Mouse (Mus musculus) stomach, embryonic 16.5 days (tissue): ENCODE measurements at regions not wholly inside any gene's neighbourhood (a gene's known extent, or its start where the extent isn't known, plus 50 kb on each side); places are given as distances from the start of the nearest gene placed in this dataset.

Experiments used
- ATAC-seq: fragments of 200-750 bp; cut with Nextera tagmentation; 2 replicates; pipeline ENCODE4 v1.8.0; 2017; ENCODE audit warnings: moderate number of reproducible peaks, moderate TSS enrichment; ENCODE audit not compliant: insufficient read depth, low FRiP score
- H3K27ac ChIP-seq: fragments of 300-500 bp; sonication (generic); 2 replicates; pipeline ENCODE4 v1.5.1; 2014; ENCODE audit warnings: low read length
- H3K27me3 ChIP-seq: fragments of 300-500 bp; sonication (generic); 2 replicates; pipeline ENCODE4 v1.6.1; 2014; ENCODE audit warnings: low read length, control low read depth, mixed read lengths; ENCODE audit not compliant: control insufficient read depth, insufficient read depth
- H3K36me3 ChIP-seq: fragments of 300-500 bp; sonication (generic); 2 replicates; pipeline ENCODE4 v1.6.1; 2014; ENCODE audit warnings: low read length; ENCODE audit not compliant: control insufficient read depth, insufficient read depth
- H3K4me1 ChIP-seq: fragments of 300-500 bp; sonication (generic); 2 replicates; pipeline ENCODE4 v1.6.1; 2014; ENCODE audit warnings: low read length, control low read depth, mixed read lengths; ENCODE audit not compliant: control insufficient read depth, insufficient read depth
- H3K4me2 ChIP-seq: fragments of 300-500 bp; sonication (generic); 2 replicates; pipeline ENCODE4 v1.6.1; 2014; ENCODE audit warnings: low read depth, low read length, mixed read lengths
- H3K4me3 ChIP-seq: fragments of 300-500 bp; sonication (generic); replicated peaks from 2 replicates; pipeline ENCODE4 v1.5.1; 2014; ENCODE audit warnings: mild to moderate bottlenecking, low read length
- H3K9ac ChIP-seq: fragments of 300-500 bp; sonication (generic); 2 replicates; pipeline ENCODE4 v1.6.1; 2014; ENCODE audit warnings: low read length
- H3K9me3 ChIP-seq: fragments of 300-500 bp; sonication (generic); replicated peaks from 2 replicates; pipeline ENCODE4 v1.6.1; 2016; ENCODE audit warnings: low read length, control low read depth; ENCODE audit not compliant: control insufficient read depth
- WGBS: fragments of 180-500 bp; shearing (Covaris S2); extraction: QIAGEN DNeasy Blood & Tissue Kit; methylation state at CpG from one replicate; pipeline ENCODE4 v1.1.7; 2014; 5-methylcytosine and 5-hydroxymethylcytosine counted together

DNA sequence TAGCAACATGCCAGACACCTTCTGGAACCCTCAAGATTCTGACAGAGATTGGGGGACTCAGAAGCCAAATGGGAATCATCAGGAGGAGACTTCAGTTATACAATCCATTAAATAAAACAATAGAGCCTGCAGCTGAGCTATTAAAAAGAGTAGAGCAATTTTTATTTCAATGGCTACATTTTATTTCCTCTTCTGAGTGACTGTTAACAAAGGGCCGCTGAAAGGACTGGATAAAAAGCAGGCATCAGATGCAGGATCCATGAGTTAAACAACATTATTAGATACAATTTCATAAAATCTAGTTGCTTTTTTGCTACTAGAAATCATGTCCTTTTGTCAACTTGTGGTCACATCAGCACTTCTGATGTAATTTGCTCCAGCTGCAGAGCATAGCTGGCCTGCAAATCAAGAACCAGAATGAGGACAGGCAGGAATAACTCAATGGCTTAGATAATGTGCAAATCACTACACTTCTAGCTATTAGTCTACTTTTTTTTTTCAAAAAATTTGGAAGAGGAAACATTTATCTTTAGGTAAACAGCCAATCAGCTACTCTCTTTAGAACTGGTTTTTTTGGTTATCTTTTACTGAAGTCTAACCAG is 529.5 kb upstream of the Mef2c start:
- 69% methylated on average over 1 of the region's 1 CpGs for WGBS
- no peaks in the 10 kb centered on the region for H3K9me3 ChIP-seq
- ATAC-seq, result no peak
- H3K36me3 ChIP-seq, result no peaks in the 10 kb centered on the region
- H3K9ac ChIP-seq, result no peak overlapping the region
- no peak overlapping the region for H3K4me3 ChIP-seq
- no peak overlapping the region for H3K4me2 ChIP-seq
- H3K27me3 ChIP-seq, result no peaks in the 10 kb centered on the region
- no peaks in the 10 kb centered on the region for H3K4me1 ChIP-seq
- no peak overlapping the region for H3K27ac ChIP-seq

DNA sequence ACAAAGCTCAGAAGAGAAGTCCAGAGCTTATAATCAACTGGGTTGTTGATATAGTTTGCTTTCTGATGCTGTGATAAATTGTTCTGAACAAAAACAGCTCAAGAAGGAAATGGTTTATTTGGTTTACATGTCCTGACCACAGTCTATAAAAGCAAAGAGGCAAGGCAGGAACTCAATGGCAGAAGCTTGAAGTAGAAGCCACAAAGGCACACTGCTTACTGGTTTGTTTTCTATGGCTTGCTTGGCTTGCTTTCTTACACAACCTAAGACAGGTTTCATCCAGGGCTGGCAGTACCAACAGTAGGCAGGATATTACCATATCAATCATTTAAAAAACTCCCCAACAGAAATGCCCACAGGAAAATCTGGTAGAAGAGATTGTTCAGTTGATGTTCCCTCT is 502.7 kb upstream of the Mef2c start:
- no peaks in the 10 kb centered on the region for H3K36me3 ChIP-seq
- H3K9me3 ChIP-seq, result no peaks in the 10 kb centered on the region
- no peak overlapping the region for H3K27ac ChIP-seq
- H3K27me3 ChIP-seq, result no peaks in the 10 kb centered on the region
- ATAC-seq, result no peak
- no peak overlapping the region for H3K4me3 ChIP-seq
- H3K4me2 ChIP-seq, result no peak overlapping the region
- H3K4me1 ChIP-seq, result no peaks in the 10 kb centered on the region
- H3K9ac ChIP-seq, result no peak overlapping the region

DNA sequence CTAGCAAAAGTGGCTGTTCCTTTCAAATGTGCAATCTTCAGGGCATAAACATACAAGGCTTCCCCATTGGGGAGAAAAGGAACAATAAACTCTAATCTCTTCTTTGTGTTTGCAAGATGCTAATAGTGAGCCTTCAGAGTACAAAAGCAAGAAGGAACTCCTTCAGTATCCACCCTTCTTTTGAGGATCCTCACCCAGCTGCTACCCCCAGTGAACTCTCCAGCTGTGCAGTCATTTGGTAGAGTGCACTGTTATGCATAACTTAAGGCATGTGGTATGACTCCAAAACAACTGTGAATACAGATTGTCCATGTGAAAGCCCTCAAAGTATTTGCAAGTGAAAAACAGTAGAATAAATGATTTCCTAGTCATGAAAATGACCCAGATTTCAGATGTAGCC is 487.1 kb upstream of the Mef2c start:
- Histone ChIP-seq H3K4me2 (no peak overlapping the region), H3K27me3 (no peaks in the 10 kb centered on the region), H3K9ac (no peak overlapping the region), H3K4me3 (no peak overlapping the region), H3K27ac (no peak overlapping the region), H3K9me3 (no peaks in the 10 kb centered on the region), H3K4me1 (no peaks in the 10 kb centered on the region), H3K36me3 (no peaks in the 10 kb centered on the region)
- ATAC-seq, result no peak

DNA sequence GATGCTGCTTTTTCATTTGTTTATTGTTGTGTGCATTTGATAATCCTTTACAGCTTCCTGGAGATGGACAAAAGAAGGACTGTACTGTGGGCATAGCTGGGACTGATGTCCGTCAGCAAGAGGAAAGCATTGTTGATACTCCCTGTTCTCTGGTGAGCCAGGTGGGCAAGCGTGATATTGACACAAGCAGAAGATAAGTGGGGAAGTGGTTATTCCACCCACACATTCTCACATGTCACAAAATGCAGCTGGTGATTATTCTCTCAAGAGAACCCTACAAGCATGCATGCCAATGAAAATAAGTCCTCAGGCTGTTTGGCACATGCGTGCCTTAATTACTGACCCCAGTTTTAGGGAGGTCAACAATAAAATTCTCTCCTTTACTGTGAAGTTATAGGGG is 483.0 kb upstream of the Mef2c start:
- no peak for ATAC-seq
- H3K36me3 ChIP-seq, result no peaks in the 10 kb centered on the region
- no peak overlapping the region for H3K4me3 ChIP-seq
- H3K4me1 ChIP-seq, result no peaks in the 10 kb centered on the region
- no peaks in the 10 kb centered on the region for H3K9me3 ChIP-seq
- no peak overlapping the region for H3K27ac ChIP-seq
- H3K4me2 ChIP-seq, result no peak overlapping the region
- no peaks in the 10 kb centered on the region for H3K27me3 ChIP-seq
- 35% methylated on average over 3 of the region's 3 CpGs for whole genome bisulfite sequencing
- H3K9ac ChIP-seq, result no peak overlapping the region

DNA sequence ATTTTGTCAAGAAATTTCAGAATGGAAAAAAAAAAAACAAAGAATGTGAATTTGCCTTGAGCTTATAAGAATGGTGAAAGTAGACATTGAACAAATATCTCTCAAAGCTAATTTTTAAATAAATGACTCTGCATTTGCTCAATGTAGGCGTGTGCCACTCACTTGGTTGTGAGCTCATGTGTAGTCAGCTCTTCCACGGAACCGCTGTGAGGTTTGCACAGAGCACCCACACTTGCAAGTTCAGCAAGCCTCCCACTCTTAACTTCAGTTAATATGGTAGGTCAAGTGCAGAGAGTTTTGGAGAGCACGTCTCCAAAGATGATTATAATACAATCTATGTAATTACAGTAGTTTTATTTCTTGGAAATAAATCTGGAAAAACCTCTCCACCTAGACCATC is 479.9 kb upstream of the Mef2c start:
- ATAC-seq, result no peak
- 78% methylated on average over 4 of the region's 4 CpGs for WGBS
- H3K4me2 ChIP-seq, result no peak overlapping the region

DNA sequence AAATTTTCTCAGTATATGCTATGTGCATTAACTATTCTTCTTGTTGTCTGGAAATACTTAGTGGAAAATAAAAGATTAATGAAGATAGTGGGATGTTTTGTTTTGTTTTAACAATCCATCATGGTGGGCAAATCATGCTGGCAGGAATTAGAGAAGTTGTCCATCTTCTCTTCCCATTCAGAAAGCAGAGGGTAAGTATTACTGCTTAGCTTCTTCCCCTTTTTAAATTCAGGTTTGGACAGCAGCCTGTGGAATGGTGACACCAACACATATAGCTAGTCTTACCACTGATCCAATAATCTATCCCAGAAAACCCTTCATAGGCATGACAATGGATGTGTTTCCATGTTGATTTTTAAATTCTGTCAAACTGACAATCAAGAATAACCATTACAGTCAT is 467.9 kb upstream of the Mef2c start:
- no peaks in the 10 kb centered on the region for H3K9me3 ChIP-seq

More for the DNA sequence above, 479.9 kb upstream of the Mef2c start:
- no peak overlapping the region for H3K4me3 ChIP-seq
- no peak overlapping the region for H3K27ac ChIP-seq
- H3K9me3 ChIP-seq, result no peaks in the 10 kb centered on the region
- H3K9ac ChIP-seq, result no peak overlapping the region
- H3K4me1 ChIP-seq, result no peaks in the 10 kb centered on the region
- no peaks in the 10 kb centered on the region for H3K27me3 ChIP-seq
- no peaks in the 10 kb centered on the region for H3K36me3 ChIP-seq

DNA sequence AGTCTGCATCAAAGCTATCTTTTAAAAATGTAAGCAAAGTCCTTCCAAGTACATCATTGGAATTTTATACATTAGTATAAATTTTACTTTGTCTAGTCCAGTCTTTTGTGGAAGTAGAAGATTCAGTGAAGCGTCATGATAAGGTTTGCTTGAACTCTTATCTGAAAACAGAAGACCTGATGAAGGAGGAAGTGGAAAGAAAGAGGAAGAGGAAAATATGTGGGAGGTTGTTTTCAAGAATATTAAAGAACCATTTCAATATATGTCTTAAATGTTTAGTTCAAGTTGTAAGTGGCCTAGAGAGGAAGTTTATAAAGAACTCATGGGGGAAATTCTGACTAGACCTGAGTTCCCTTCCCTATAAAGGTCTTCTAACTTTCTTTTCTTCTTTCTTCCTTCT is 462.3 kb upstream of the Mef2c start:
- H3K4me1 ChIP-seq, result no peaks in the 10 kb centered on the region
- ATAC-seq, result no peak
- no peaks in the 10 kb centered on the region for H3K9me3 ChIP-seq
- H3K27me3 ChIP-seq, result no peaks in the 10 kb centered on the region
- H3K4me2 ChIP-seq, result no peak overlapping the region
- no peak overlapping the region for H3K4me3 ChIP-seq
- H3K27ac ChIP-seq, result no peak overlapping the region
- no peak overlapping the region for H3K9ac ChIP-seq
- no peaks in the 10 kb centered on the region for H3K36me3 ChIP-seq
- 78% methylated on average over 1 of the region's 1 CpGs for WGBS

More for the DNA sequence above, 467.9 kb upstream of the Mef2c start:
- ATAC-seq, result no peak
- H3K4me1 ChIP-seq, result no peaks in the 10 kb centered on the region
- no peak overlapping the region for H3K4me2 ChIP-seq
- no peak overlapping the region for H3K27ac ChIP-seq
- H3K4me3 ChIP-seq, result no peak overlapping the region
- H3K27me3 ChIP-seq, result no peaks in the 10 kb centered on the region
- H3K36me3 ChIP-seq, result no peaks in the 10 kb centered on the region
- H3K9ac ChIP-seq, result no peak overlapping the region

DNA sequence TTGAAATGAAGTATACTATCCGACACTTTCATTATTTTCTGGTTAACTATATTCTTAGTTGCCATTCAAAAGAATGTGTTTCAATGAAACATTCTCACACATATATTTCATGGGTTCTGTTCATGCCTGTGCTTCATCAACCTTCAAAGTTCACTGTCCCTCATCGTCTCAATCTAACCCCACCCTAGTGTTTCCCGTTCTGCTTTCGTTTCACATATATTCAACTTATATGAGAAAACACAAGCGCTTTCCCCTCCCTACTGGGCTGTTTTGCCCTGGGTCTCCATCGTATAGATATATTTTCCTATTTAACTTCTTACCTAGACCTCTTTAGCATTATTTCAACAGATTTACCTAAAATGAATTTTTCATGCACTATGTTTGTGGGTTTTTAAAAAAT is 458.3 kb upstream of the Mef2c start:
- Histone ChIP-seq H3K4me2 (no peak overlapping the region), H3K27ac (no peak overlapping the region), H3K9me3 (no peaks in the 10 kb centered on the region), H3K4me1 (no peaks in the 10 kb centered on the region), H3K36me3 (no peaks in the 10 kb centered on the region), H3K27me3 (no peaks in the 10 kb centered on the region), H3K9ac (no peak overlapping the region), H3K4me3 (no peak overlapping the region)
- no peak for ATAC-seq
- 75% methylated on average over 6 of the region's 6 CpGs for WGBS

DNA sequence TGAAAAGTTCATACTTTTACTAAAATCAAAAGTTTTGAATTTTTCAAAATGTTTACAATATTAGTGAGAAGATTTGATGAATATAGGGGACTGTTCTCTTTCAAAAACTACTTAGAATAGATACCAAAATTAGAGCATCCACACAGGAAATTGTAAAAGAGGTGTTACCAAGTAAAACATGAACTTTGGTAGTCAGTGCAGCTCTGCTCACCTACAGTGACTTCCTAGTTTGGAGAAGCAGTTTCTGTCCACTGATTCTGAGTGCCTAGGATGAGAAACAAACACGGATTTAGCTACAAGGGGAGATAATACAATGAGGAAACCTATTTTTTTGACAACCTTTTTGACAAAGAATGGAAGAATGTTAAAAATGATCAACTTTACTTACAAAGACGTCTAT is 457.9 kb upstream of the Mef2c start:
- WGBS, result 73% methylated on average over 2 of the region's 2 CpGs

DNA sequence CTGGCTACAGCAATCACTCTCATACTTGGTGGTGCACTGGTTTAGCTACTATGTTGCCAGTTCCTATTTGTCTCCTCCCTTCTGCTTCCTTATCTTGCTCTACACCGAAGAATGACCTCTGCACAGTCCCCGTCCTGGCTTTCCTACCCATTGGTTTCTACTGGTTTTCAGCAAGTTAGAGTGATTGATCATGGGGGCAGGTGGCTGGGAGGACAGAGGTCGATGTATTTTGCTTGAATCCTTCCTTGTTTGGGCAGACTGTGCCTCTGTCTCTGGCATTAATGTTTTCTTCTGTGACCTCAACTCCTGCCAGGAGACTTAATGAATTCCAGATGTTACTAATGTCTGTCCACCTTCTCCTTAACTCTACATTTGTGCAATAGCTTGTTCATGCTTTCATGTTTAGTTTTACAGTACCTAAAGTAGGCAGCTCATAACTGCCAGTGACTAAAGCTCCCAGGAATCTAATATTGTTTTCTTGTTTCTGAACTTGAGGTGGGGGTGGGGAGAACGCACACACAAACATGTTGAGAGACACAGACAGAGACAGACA is 457.2 kb upstream of the Mef2c start:
- H3K36me3 ChIP-seq, result no peaks in the 10 kb centered on the region
- H3K4me1 ChIP-seq, result no peaks in the 10 kb centered on the region
- H3K4me2 ChIP-seq, result no peak overlapping the region
- 37% methylated on average over 4 of the region's 4 CpGs for WGBS
- H3K9ac ChIP-seq, result no peak overlapping the region
- ATAC-seq, result no peak
- H3K4me3 ChIP-seq, result no peak overlapping the region
- H3K27me3 ChIP-seq, result no peaks in the 10 kb centered on the region
- H3K27ac ChIP-seq, result no peak overlapping the region
- no peaks in the 10 kb centered on the region for H3K9me3 ChIP-seq

More for the DNA sequence above, 457.9 kb upstream of the Mef2c start:
- Histone ChIP-seq H3K36me3 (no peaks in the 10 kb centered on the region), H3K9ac (no peak overlapping the region), H3K9me3 (no peaks in the 10 kb centered on the region), H3K4me1 (no peaks in the 10 kb centered on the region), H3K27me3 (no peaks in the 10 kb centered on the region), H3K4me3 (no peak overlapping the region), H3K27ac (no peak overlapping the region), H3K4me2 (no peak overlapping the region)
- no peak for ATAC-seq
